Mouse (Mus musculus): Measurements from ENCODE around the gene Olfr281. TPM values are rescaled to one million over a fixed set of nuclear protein-coding genes. Genes with fewer than 3 reads are reported as not detected.

The Olfr281 gene
- polyA plus RNA-seq (2017; shearing (Covaris generic)): 0.05 TPM

DNA sequence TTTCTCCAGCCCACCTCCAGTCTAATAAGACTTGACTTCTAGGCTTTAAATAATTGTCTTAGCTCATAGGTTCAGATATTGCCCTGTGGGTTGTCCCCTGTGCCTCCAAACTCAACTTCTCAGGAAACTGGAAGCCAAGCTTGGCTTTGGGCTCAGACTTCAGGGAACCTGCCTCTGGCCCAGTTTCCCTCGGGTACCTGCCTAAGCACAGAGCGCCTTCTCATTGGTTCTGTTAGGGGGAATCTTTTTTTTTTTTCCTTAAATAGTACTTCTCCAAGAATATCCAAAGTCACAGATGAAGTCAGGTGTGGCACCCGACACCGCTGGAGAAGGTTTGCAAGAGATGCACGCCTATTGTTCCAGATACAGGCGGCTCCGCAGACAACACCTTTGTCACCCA is at the start of gene Olfr281:
Olfr281 (plus strand) TSS at position 301 of the 400 bp plus-strand sequence.

DNA sequence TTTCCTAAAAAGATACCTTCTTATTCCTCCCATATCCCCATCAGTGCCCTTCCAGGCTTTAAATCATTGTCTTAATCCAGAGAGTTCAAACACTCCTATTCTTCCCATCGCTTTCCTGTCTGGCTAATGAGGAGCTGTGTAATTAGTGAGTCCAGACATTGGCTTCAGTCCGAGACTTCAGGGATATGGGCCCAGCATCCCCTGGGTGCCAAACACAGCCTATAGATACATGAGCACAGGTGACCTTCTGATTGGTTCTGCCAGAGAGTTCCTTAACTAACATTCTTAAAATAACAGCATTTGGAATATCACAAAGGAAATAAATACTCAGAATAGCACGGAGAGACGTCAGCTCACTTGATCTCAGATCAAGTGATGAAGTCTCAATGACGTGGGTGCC is 21.5 kb upstream of the Olfr281 start, which contains the start of gene Olfr282:
Olfr282 (plus strand) TSS at position 301 of the 400 bp plus-strand sequence.

GRCm38 (mm10) chr15:98469596-98469995 is 17.2 kb downstream of the Olfr281 start, which contains the start of gene OR5BS1P:
Gene OR5BS1P, plus strand, starts transcription at chr15:98469896.

GRCm38 (mm10) chr15:98482701-98483100 is 30.3 kb downstream of the Olfr281 start, which contains the start of gene Lalba:
Gene Lalba, minus strand, starts transcription at chr15:98482721.

GRCm38 (mm10) chr15:98492102-98492501 is 39.7 kb downstream of the Olfr281 start, which contains the start of gene Olfr279:
Gene Olfr279, plus strand, starts transcription at chr15:98492402.

Other genes starting within 250 kb of the Olfr281 start
- not detected for gene Gm44579, start 231.6 kb upstream of the Olfr281 start, polyA plus RNA-seq (2017; shearing (Covaris generic))
- not detected for gene Olfr287, start 231.5 kb upstream of the Olfr281 start, polyA plus RNA-seq (2017; shearing (Covaris generic))
- gene Olfr286, start 218.1 kb upstream of the Olfr281 start, polyA plus RNA-seq (2017; shearing (Covaris generic)): 0.07 TPM
- gene H1fnt, start 195.3 kb upstream of the Olfr281 start, polyA plus RNA-seq (2017; shearing (Covaris generic)): not detected
- gene Zfp641, start 156.4 kb upstream of the Olfr281 start, polyA plus RNA-seq (2017; shearing (Covaris generic)): not detected
- not detected for gene Olfr285, start 135.2 kb upstream of the Olfr281 start, polyA plus RNA-seq (2017; shearing (Covaris generic))
- gene Olfr284, start 111.6 kb upstream of the Olfr281 start, polyA plus RNA-seq (2017; shearing (Covaris generic)): not detected
- not detected for gene Olfr283, start 71.6 kb upstream of the Olfr281 start, polyA plus RNA-seq (2017; shearing (Covaris generic))
- gene Olfr282, start 21.4 kb upstream of the Olfr281 start, polyA plus RNA-seq (2017; shearing (Covaris generic)): not detected
- not detected for gene OR5BS1P, start 17.3 kb downstream of the Olfr281 start, polyA plus RNA-seq (2017; shearing (Covaris generic))
- gene Lalba, start 30.1 kb downstream of the Olfr281 start, polyA plus RNA-seq (2017; shearing (Covaris generic)): 0.24 TPM
- gene Olfr279, start 39.8 kb downstream of the Olfr281 start, polyA plus RNA-seq (2017; shearing (Covaris generic)): 0.11 TPM
- gene Kansl2, start 81.7 kb downstream of the Olfr281 start, polyA plus RNA-seq (2017; shearing (Covaris generic)): 113 TPM
- 64.4 TPM for gene Ccnt1, start 118.3 kb downstream of the Olfr281 start, polyA plus RNA-seq (2017; shearing (Covaris generic))
- gene 4930415O20Rik, start 118.4 kb downstream of the Olfr281 start, polyA plus RNA-seq (2017; shearing (Covaris generic)): not detected
- gene Adcy6, start 157.5 kb downstream of the Olfr281 start, polyA plus RNA-seq (2017; shearing (Covaris generic)): 5.2 TPM
- 0.71 TPM for gene Cacnb3, start 178.3 kb downstream of the Olfr281 start, polyA plus RNA-seq (2017; shearing (Covaris generic))
- 21.9 TPM for gene Ddx23, start 210.3 kb downstream of the Olfr281 start, polyA plus RNA-seq (2017; shearing (Covaris generic))
- gene Rnd1, start 224.9 kb downstream of the Olfr281 start, polyA plus RNA-seq (2017; shearing (Covaris generic)): 0.87 TPM

Data from CD4-positive, CD25-positive, alpha-beta regulatory T cell (primary cell).